Mouse (Mus musculus): ENCODE data around the gene Gm11985.

The Gm11985 gene

GRCm38 (mm10) chr11:7138370-7138769 is 50.0 kb downstream of the Gm11985 start:
- ChIA-PET CTCF (interaction anchor here in 1 of 4 experiments (0.7 kb wide), 1 partner anchor 51 kb away, joined by 3 read pairs; the partner anchor contains the start of gene Gm11985), POLR2A (no interaction called here)

DNA sequence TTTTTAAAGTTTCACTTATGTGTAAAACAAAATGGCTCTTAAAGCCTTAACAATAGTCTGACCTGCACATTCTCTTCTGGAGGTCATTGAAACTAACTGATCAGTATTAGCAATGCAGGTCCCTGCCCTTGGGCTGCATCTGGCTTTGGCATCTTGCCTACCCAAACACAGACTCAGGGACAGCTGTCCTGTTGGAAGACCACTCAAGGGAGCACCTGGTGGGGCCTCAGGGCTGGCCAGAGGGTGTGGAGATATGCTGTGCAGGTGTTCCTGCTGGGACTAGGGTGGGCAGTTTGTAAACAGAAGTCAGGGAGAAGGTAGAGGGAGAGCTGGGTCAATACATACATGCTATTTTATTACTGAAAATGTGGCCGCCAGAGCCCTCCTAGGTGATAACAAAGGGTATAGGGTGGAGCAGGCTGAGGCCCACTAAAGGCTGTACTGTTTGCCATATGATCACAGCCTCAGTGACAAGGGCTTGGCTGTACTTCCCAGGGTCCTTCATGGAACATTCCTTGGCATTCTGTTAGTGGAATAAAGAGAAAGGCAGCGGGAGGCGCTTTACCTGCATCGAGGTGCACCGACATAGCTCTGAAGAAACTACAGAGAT is 52.0 kb downstream of the Gm11985 start:
- ChIA-PET CTCF (interaction anchor here in 2 of 4 experiments (1.3 to 2.3 kb wide), 2 partner anchors 25 kb away, joined by 3 to 6 read pairs; no protein-coding TSS in a partner anchor), POLR2A (interaction anchor here in 1 of 4 experiments (0.6 kb wide), 1 partner anchor 372 kb away, joined by 4 read pairs; no protein-coding TSS in a partner anchor)

GRCm38 (mm10) chr11:7135763-7136162 is 52.6 kb downstream of the Gm11985 start:
- ChIA-PET POLR2A (no interaction called here), CTCF (interaction anchor here in 2 of 4 experiments (1.3 to 2.3 kb wide), 2 partner anchors 26 kb away, joined by 3 to 6 read pairs; no protein-coding TSS in a partner anchor)

DNA sequence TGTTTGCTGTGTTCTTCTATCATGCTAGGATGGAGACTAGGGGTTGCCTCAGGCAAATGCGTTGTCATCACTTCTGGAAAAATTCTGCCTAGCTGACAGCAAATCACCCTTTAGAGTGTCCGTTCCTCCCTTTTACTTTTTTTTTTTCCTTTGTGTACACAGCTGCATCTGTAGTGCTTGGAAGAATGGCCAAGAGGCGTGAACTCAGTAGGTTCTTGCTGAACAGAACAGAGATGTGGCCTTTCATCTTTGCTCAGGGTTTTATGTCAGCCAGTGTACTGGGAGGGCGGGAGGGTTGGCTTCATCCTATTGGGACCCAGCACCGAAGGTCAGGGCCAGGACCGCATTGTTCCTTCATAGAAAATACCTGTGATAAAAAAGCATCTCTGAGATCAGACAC is 53.1 kb downstream of the Gm11985 start:
- CTCF ChIA-PET, result no interaction called here
- POLR2A ChIA-PET, result interaction anchor here in 1 of 4 experiments (0.6 kb wide), 1 partner anchor 26 kb away, joined by 3 read pairs; no protein-coding TSS in a partner anchor

GRCm38 (mm10) chr11:7134319-7134718 is 54.0 kb downstream of the Gm11985 start:
- POLR2A ChIA-PET, result no interaction called here

GRCm38 (mm10) chr11:7133736-7134135 is 54.6 kb downstream of the Gm11985 start:
- CTCF ChIA-PET, result no interaction called here
- POLR2A ChIA-PET, result no interaction called here

More at GRCm38 (mm10) chr11:7134319-7134718, 54.0 kb downstream of the Gm11985 start:
- CTCF ChIA-PET, result no interaction called here

All from embryonic stem cell, embryonic (primary cell).